Mouse (Mus musculus) effector memory CD4-positive, alpha-beta T cell, adult 5 months (primary cell): Measurements from ENCODE around the gene Tas2r124. TPM values are rescaled to one million over a fixed set of nuclear protein-coding genes. Genes with fewer than 3 reads are reported as not detected.

Source experiments
- polyA plus RNA-seq: library from polyadenylated mRNA; unstranded; fragments of 100-300 nt; shearing (Covaris generic); gene quantifications from one replicate; pipeline ENCODE4 v1.2.1, GENCODE M21; 2017

The Tas2r124 gene
- polyA plus RNA-seq, result not detected

DNA sequence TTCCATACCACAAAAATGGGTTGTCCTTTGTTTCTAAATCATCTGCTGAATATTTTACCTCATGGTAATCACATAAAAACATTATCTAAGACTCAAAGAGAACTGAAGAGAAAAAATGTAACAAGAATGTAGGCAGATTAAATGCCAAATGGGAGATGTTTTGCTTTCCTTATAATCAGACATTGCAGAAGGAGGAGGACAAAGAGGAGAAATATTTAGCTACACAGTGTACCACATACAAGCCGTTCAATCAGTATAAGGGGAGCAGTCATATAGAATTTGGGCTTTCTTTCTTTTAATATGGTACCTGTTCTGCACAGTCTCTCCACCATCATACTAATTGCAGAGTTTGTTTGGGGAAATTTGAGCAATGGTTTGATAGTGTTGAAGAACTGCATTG is at the start of gene Tas2r124:
Gene Tas2r124 (plus strand): TSS at position 301 of the 400 bp plus-strand sequence.

DNA sequence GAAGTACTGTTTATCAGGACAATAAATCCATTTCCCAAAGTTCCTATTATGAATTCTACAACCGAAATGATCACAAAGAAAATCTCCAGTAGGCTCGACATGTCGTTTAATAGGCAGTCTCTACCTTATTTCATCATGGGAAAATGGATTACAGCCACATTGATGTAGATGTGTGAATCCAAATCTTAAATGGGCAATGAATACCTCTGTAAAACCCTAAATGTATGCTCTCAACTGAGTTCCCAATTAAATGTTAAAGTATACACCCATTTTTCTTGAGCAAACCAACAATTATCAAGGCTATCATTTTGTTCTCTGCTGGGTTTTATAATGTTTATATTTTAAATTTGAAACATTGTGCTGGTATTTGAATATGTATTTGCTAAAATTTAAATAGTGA is 42.7 kb upstream of the Tas2r124 start, which contains the start of gene Tas2r122:
Gene Tas2r122 (minus strand): TSS at position 101 of the 400 bp plus-strand sequence.

DNA sequence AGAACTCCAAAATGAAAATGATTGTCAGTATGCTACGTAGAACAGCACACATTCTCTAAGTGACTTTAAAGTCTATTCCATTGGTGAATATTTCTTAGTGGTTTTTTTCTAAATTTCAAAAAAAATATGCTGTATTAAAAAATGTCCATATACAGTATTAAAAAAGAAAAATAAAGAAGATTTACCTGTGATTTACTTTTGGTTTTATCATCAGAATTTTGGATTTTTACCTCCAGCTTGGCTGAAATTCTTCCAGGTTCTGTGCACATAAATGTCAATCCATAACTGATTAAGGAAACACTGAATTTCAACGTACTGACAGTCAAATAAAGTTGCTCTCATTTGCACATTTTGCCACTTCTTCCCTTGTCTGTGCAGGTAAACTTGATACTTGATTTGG is 16.6 kb upstream of the Tas2r124 start, which contains the start of gene Tas2r115:
Gene Tas2r115 (minus strand): TSS at position 101 of the 400 bp plus-strand sequence.

DNA sequence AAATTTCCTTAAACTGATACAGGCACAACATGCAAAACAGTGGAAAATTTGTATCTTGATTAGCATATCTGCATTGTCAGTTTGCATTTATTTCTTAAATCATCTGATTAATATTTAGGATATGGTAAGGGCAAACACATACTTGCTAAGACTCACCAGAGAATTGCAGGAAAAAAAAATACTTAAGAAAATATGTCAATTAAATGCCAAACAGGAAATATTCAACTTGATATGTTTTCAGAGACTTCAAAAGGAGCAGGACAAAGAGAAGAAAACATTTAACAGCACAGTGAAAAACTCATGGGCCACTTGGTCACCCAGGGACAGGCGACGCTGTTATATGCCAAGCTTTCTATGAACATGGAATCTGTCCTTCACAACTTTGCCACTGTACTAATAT is 7.3 kb downstream of the Tas2r124 start, which contains the start of gene Tas2r102:
Gene Tas2r102 (plus strand): TSS at position 301 of the 400 bp plus-strand sequence.

DNA sequence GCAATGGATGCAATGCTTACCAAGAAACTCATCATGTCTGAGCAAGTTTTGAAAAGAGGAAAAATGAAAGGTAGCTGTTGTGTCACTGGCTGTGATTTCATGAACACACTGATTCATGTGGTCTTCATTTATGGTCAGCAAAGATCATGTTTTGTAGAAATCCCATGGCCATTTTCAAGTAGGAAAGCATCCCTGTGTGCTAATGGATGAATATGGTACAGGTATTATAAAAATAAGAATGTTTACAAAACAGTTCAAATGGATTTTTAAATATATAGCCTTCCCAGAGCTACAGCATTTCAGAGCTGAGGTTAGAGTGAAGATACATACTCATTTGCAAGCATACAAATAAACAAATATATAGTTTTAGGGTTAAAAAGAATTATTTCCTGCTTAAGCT is 23.5 kb downstream of the Tas2r124 start, which contains the start of gene Tas2r136:
Gene Tas2r136 (minus strand): TSS at position 101 of the 400 bp plus-strand sequence.

DNA sequence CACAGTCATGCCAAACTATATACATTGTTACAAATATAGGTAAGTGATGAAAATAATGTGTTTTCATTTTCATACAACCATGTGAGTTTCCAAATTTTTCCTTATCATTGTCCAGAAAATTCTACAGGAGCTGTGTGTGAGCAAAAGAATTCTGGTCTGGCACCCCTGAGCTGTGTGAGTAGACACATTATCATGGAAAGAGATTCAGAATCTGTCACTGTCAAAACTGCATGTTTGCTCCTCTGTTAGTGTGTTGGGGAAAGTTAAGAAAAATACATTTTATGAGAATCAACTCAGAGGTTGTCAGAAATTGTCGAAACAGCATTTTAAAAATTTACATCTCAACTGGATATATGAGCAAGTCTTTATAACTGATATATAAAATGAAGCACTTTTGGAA is 48.0 kb downstream of the Tas2r124 start, which contains the start of gene Tas2r117:
Gene Tas2r117 (plus strand): TSS at position 301 of the 400 bp plus-strand sequence.

Other genes starting within 250 kb of the Tas2r124 start
- gene Prh1, start 184.9 kb upstream of the Tas2r124 start, polyA plus RNA-seq, result not detected
- not detected for gene Prp2, start 158.8 kb upstream of the Tas2r124 start, polyA plus RNA-seq
- gene A630073D07Rik, start 103.2 kb upstream of the Tas2r124 start, polyA plus RNA-seq, result not detected
- not detected for gene Tas2r120, start 97.8 kb upstream of the Tas2r124 start, polyA plus RNA-seq
- not detected for gene Tas2r121, start 53.7 kb upstream of the Tas2r124 start, polyA plus RNA-seq
- gene Tas2r122, start 42.8 kb upstream of the Tas2r124 start, polyA plus RNA-seq, result not detected
- not detected for gene Tas2r115, start 16.7 kb upstream of the Tas2r124 start, polyA plus RNA-seq
- not detected for gene Tas2r102, start 7.4 kb downstream of the Tas2r124 start, polyA plus RNA-seq
- not detected for gene Tas2r136, start 23.4 kb downstream of the Tas2r124 start, polyA plus RNA-seq
- gene Tas2r117, start 48.1 kb downstream of the Tas2r124 start, polyA plus RNA-seq, result not detected
- gene Tas2r123, start 92.4 kb downstream of the Tas2r124 start, polyA plus RNA-seq, result not detected
- gene Tas2r116, start 100.7 kb downstream of the Tas2r124 start, polyA plus RNA-seq, result not detected
- gene Tas2r110, start 113.3 kb downstream of the Tas2r124 start, polyA plus RNA-seq, result not detected
- gene Tas2r113, start 138.3 kb downstream of the Tas2r124 start, polyA plus RNA-seq, result not detected
- gene Tas2r125, start 154.9 kb downstream of the Tas2r124 start, polyA plus RNA-seq, result not detected
- gene Tas2r129, start 196.4 kb downstream of the Tas2r124 start, polyA plus RNA-seq, result not detected
- not detected for gene Tas2r131, start 203.2 kb downstream of the Tas2r124 start, polyA plus RNA-seq
- gene Tas2r109, start 226.2 kb downstream of the Tas2r124 start, polyA plus RNA-seq, result not detected